Mouse (Mus musculus) spleen, postnatal 10 days (tissue): Measurements from ENCODE around the gene Rpl29.

Source experiments
- DNase-seq, 2 experiments: peaks; one replicate each; pipeline ENCODE4 v3.0.0; 2021 to 2022; ENCODE audit warnings: low spot score in 2 of 2

The Rpl29 gene

GRCm38 (mm10) chr9:106473081-106473752 lies 44.0 kb downstream of the Rpl29 start:
- DNase-seq = peak in 1 of 2 experiments; percentile 14

- DNase-seq = peak in 1 of 2 experiments; percentile 15
Measured at GRCm38 (mm10) chr9:106473753-106474105, 44.5 kb downstream of the Rpl29 start.

DNA sequence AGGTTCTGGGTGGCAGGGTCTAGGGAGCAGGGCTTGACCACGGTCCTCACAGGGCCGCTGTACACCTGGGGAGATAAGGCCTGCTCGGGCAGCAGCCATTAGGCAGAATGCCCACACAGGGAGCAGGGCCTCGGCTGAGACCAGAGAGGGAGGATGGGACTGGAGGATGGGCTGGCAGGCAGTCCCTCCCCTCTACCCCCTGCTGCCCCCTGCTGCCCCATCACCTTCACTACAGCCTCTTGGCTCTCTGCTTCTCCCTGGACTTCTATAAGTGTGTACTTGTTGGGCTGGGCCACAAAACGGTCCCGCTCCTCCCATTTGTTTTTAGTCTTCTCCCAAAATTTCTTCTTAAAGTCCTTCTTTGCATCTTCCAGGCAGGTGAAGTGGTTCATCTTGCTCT lies 45.2 kb downstream of the Rpl29 start:
- DNase-seq = peak; percentile 42 to 80

DNA sequence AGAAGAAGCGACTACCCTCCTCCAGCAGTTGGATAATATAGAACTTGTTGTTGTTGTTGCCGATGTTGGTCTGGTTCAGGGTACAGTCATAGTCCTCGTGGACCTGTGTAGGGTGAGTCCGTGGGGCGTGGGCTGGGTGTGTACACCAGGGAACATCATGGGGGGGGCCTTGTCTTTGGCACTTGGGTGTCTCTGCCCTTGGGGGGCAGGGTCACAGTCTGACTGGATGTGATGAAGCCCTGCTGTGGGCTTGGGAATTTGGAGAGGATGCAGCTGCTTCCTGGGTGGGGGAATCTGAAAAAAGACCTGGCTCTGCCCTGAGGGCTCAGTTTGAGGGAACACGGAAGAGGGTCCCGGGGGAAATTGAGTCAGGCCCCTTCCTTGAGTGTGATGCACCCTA lies 45.8 kb downstream of the Rpl29 start:
- DNase-seq = peak in 1 of 2 experiments; percentile 34

DNA sequence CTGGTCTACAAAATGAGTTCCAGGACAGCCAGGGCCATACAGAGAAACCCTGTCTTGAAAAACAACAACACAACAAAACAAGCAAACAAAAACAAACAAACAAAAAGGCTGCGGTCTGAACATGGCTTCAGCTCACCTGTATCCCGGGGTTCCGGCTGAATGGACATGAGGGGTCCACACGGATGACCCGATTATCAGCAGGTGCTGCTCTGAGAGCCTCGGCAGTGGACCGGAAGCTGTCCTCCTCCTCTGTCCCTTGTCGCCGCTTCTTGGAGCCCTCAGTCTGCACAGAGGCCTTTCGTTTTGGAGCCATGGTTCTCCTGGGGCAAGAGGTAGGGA lies 46.4 kb downstream of the Rpl29 start, which contains the start of gene Rrp9:
Gene Rrp9, plus strand, starts transcription at position 301 of the 339 bp plus-strand sequence.
- peak in 1 of 2 experiments; percentile 26 for DNase-seq

DNA sequence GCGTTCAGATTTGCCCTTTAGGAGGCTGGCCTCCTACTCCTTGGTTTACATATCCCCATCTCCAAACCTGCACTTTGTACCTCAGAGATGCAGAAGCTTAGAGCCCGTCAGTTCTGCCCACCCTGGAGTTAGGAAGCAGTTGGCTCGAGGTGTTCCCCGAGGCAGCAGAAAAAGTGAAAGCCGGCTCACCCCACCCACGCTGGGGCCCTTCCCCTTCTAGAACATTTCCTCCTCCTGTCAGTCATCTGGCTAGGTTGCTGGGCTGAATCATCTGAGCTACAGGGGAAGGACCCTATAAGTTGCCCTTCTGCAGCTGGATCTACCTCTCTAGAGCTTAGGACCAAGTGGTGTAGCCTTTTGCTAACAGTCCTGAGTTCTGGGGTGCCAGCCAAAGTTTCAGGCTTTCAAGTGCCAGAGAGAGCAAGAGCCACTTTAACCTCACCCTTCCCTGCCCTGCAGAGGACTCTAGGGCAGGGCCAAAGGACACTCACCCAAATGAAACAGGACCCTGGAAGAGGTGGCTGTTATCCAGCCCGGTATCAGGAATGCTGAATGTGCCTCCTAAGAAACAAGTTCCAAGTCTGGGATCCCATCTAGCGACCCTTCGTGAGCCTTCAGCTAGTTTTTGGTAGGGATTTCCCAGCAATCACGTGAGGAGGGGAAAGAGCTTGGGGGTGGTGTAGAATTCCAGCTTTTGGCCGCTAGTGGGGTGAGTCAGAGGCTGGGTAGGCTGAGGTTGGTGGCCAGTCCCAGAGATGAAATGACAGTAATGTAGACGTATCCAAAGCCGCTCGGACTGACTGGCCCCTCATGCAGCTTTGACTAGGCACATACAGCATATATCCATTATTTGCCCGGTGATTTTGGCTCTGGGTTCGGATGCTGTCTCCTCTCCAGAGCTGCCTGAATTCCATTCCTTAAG lies 47.0 kb downstream of the Rpl29 start:
- DNase-seq = peak; percentile 36 to 74

DNA sequence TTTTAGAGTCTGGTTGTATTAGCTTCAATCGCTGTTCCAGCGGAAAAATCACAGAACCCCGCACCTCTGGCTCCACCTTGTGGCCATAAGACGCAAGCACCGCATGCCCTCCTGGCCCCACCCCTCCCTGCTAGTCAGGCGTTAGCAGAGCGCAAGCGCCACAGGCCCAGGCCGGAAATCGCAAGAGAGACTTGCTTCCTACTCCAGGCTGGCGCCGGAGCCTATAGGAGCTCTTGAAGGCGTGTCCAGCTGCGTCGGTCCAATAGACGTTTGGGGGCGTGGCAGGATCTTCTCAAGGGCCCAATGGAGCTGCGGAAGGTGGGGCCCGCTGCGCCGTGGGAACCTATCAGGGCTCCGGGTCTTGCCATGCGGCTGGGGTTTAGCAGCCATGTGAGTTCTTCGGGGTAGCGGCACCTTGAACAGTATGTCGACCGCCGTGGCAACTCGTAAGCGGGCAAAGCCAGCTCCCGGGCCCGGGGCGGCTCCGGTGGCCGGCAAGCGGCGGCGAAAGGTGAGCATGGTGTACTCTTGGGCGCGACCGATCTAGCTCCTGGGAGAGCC lies 47.8 kb downstream of the Rpl29 start, which contains the start of gene Parp3:
Gene Parp3, minus strand, starts transcription at position 26 of the 561 bp plus-strand sequence.
- DNase-seq = peak; percentile 92 to 98

DNA sequence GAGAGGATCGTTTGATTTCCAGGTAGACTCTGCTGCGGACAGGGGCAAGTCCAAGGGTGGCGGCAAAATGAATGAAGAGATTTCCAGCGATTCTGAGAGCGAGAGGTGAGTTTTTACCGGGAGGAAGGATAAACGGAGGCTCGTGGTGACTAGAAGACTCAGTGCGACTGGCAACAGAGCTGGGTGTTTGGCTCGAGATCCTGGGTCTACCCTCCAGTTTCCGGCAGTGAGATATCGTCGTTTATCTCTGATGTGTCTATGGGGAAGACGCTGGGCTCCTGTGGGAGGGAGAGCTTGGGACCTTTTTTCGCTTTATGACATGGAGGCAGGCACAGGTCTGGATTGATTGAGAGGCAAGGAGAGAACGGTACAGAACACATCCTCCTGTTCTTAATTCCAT lies 48.4 kb downstream of the Rpl29 start:
- DNase-seq = peak in 1 of 2 experiments; percentile 10

DNA sequence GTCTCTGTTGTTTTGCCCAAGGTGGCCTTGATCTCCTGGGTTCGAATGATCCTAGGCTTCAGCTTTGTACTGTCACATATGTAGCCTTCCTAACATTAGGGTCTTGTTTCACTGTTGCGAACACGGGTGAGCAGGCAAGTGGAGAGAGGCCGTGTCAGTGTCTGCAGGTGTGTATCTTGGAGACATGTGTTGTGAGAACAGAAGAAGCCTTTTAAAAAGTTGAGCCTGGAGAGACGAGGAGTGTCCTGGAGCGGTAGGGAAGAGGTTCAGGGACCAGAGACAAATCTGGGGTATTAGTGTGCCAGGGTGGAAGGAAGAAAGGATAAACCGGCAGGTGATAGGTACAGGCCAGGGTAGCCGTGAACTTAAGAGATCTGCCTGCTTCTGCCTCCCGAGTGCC lies 48.8 kb downstream of the Rpl29 start:
- peak in 1 of 2 experiments; percentile 10 for DNase-seq

DNA sequence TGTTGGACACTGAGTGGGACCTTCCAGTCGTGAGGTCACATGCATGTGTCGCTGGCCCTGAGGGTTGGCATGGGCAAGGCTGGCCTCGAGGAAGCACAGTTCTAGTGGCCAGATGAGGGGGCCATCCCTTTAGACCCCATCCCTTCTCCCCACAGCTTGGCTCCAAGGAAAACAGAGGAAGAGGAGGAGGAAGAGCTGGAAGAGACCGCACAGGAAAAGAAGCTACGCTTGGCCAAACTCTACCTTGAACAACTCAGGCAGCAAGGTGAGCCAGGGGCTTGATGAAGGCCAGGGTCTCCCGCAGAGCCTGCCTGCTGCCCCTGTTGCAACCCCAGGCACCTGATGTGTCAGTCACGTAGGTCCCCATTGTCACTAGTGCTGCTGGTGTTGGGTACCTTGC lies 51.3 kb downstream of the Rpl29 start:
- DNase-seq = peak in 1 of 2 experiments; percentile 7

GRCm38 (mm10) chr9:106481075-106481474 lies 51.8 kb downstream of the Rpl29 start:
- peak in 1 of 2 experiments; percentile 13 for DNase-seq
